Mouse (Mus musculus): ENCODE data around the gene Dctn2. TPM values are rescaled to one million over a fixed set of nuclear protein-coding genes. Genes with fewer than 3 reads are reported as not detected.

Dctn2 gene
- polyA plus RNA-seq, 1 experiment from 2014 or later = 198 TPM

DNA sequence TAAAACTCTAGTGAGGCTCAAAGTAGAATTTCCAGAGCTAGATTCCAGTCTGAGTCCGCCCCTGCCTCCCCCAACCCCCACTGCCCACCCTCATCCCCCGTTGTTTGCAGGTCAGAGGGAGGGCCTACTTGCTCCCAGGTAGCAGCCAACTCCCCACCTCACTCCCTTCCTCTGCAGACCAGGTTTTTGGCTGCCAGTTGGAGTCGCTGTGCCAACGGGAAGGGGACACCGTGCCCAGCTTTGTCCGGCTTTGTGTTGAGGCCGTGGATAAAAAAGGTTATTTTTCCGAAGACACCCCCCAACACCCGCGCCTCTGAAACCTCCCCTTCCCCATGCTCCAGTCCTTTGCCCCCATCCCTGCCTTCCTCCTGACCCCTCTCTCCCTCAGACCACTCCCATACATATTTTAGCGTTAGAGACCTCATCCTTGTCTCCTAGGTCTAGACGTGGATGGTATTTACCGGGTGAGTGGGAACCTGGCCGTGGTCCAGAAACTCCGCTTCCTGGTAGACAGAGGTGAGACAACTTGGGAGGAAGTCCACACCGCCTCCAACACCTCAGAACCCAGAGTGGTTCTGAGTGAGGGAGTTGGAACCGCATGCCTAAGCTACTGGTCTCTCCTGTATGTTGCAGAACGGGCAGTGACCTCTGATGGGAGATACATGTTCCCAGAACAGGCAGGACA, 61.4 kb downstream of the Dctn2 start:
- Histone ChIP-seq H3K36me3 (ENCODE audit: insufficient read depth, low read length) (no peaks in the 10 kb centered on the region), H3K27ac (ENCODE audit: low read length) (no peak overlapping the region), H3K9me3 (ENCODE audit: low read length) (no peaks in the 10 kb centered on the region), H3K4me3 (ENCODE audit: low read depth, low read length) (no peak overlapping the region), H3K27me3 (replicated peaks; ENCODE audit: insufficient read depth, low read length) (peaks cover 56% of the 10 kb centered on the region), H3K4me2 (replicated peaks; ENCODE audit: low read depth, low read length) (no peak overlapping the region), H3K9ac (replicated peaks; ENCODE audit: low read depth) (no peak overlapping the region), H3K4me1 (ENCODE audit: insufficient read depth, low read depth, low read length) (peaks cover 8% of the 10 kb centered on the region)
- 43% methylated on average over 18 of the region's 18 CpGs for WGBS
- no peak for ATAC-seq
- no peak for TF ChIP-seq CTCF (IDR thresholded peaks at IDR 0.05)
- TF ChIP-seq EP300 (IDR thresholded peaks at IDR 0.05) = no peak
- DNase-seq (ENCODE audit: low spot score) = no peak

DNA sequence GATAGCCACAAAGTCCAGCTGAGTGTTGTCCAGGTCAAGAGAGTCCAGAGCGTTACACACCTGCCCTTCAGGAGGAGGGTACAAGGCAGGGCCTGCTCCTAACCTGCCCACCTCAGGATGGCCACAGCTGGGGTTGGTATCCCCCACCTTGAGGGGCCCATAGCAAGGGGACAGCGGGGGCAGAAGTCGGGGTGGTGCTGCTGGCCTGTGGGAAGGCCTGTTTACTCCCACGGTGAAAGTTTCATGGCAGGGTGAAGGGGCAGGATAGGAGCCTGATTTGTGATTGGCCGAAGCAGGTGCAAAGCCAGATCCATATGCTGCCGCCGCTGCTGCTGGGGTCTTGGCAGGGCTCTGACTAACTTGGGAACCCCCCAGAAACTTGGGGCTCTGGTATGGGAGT, 64.0 kb downstream of the Dctn2 start:
- ATAC-seq (no peak), DNase-seq (ENCODE audit: low spot score) (no peak)
- Histone ChIP-seq H3K9me3 (ENCODE audit: low read length) (no peaks in the 10 kb centered on the region), H3K4me2 (replicated peaks; ENCODE audit: low read depth, low read length) (no peak overlapping the region), H3K36me3 (ENCODE audit: insufficient read depth, low read length) (no peaks in the 10 kb centered on the region), H3K27ac (ENCODE audit: low read length) (no peak overlapping the region), H3K4me3 (ENCODE audit: low read depth, low read length) (no peak overlapping the region), H3K4me1 (ENCODE audit: insufficient read depth, low read depth, low read length) (peaks cover 8% of the 10 kb centered on the region), H3K9ac (replicated peaks; ENCODE audit: low read depth) (no peak overlapping the region), H3K27me3 (replicated peaks; ENCODE audit: insufficient read depth, low read length) (peaks cover 38% of the 10 kb centered on the region)
- 67% methylated on average over 7 of the region's 7 CpGs for WGBS
- TF ChIP-seq EP300 (IDR thresholded peaks at IDR 0.05) (no peak), CTCF (IDR thresholded peaks at IDR 0.05) (no peak)

Other genes with a start within 250 kb of the Dctn2 start
- gene Tsfm, start 235.5 kb upstream of the Dctn2 start, polyA plus RNA-seq (2015; fragmentation: Nextera tagmentation; extraction: Ambion mirVana) = 39.1 and 42.3 TPM in 2 replicates
- 12.9 and 13.6 TPM in 2 replicates for gene Mettl1, start 225.0 kb upstream of the Dctn2 start, polyA plus RNA-seq (2015; fragmentation: Nextera tagmentation; extraction: Ambion mirVana)
- 0.27 and 0.30 TPM in 2 replicates for gene Eef1akmt3, start 224.9 kb upstream of the Dctn2 start, polyA plus RNA-seq (2015; fragmentation: Nextera tagmentation; extraction: Ambion mirVana)
- gene Cyp27b1, start 218.1 kb upstream of the Dctn2 start, polyA plus RNA-seq (2015; fragmentation: Nextera tagmentation; extraction: Ambion mirVana) = 0.13 TPM in 1 of 2 replicates, not detected in the other
- 0.63 and 0.86 TPM in 2 replicates for gene March9, start 206.2 kb upstream of the Dctn2 start, polyA plus RNA-seq (2015; fragmentation: Nextera tagmentation; extraction: Ambion mirVana)
- gene Cdk4, start 202.8 kb upstream of the Dctn2 start, polyA plus RNA-seq (2015; fragmentation: Nextera tagmentation; extraction: Ambion mirVana) = 358 and 362 TPM in 2 replicates
- gene Tspan31, start 196.1 kb upstream of the Dctn2 start, polyA plus RNA-seq (2015; fragmentation: Nextera tagmentation; extraction: Ambion mirVana) = 99.5 and 110 TPM in 2 replicates
- gene Agap2, start 191.1 kb upstream of the Dctn2 start, polyA plus RNA-seq (2015; fragmentation: Nextera tagmentation; extraction: Ambion mirVana) = 0.04 and 0.32 TPM in 2 replicates
- gene Os9, start 145.2 kb upstream of the Dctn2 start, polyA plus RNA-seq (2015; fragmentation: Nextera tagmentation; extraction: Ambion mirVana) = 112 and 113 TPM in 2 replicates
- gene B4galnt1, start 101.1 kb upstream of the Dctn2 start, polyA plus RNA-seq (2015; fragmentation: Nextera tagmentation; extraction: Ambion mirVana) = 9.1 and 9.6 TPM in 2 replicates
- gene Slc26a10, start 85.7 kb upstream of the Dctn2 start, polyA plus RNA-seq (2015; fragmentation: Nextera tagmentation; extraction: Ambion mirVana) = 1.0 and 1.1 TPM in 2 replicates
- 27.9 and 37.1 TPM in 2 replicates for gene Arhgef25, start 76.3 kb upstream of the Dctn2 start, polyA plus RNA-seq (2015; fragmentation: Nextera tagmentation; extraction: Ambion mirVana)
- gene Dtx3, start 70.6 kb upstream of the Dctn2 start, polyA plus RNA-seq (2015; fragmentation: Nextera tagmentation; extraction: Ambion mirVana) = 47.5 and 47.8 TPM in 2 replicates
- 31.0 and 35.1 TPM in 2 replicates for gene Pip4k2c, start 54.8 kb upstream of the Dctn2 start, polyA plus RNA-seq (2015; fragmentation: Nextera tagmentation; extraction: Ambion mirVana)
- 0.12 and 0.25 TPM in 2 replicates for gene Kif5a, start 3.0 kb upstream of the Dctn2 start, polyA plus RNA-seq (2015; fragmentation: Nextera tagmentation; extraction: Ambion mirVana)
- gene Mbd6, start 22.6 kb downstream of the Dctn2 start, polyA plus RNA-seq (2015; fragmentation: Nextera tagmentation; extraction: Ambion mirVana) = 13.5 and 14.2 TPM in 2 replicates
- gene Mars, start 45.4 kb downstream of the Dctn2 start, polyA plus RNA-seq (2015; fragmentation: Nextera tagmentation; extraction: Ambion mirVana) = 61.1 and 63.1 TPM in 2 replicates
- 8.5 TPM in 2 replicates for gene Arhgap9, start 55.6 kb downstream of the Dctn2 start, polyA plus RNA-seq (2015; fragmentation: Nextera tagmentation; extraction: Ambion mirVana)
- gene Gli1, start 75.6 kb downstream of the Dctn2 start, polyA plus RNA-seq (2015; fragmentation: Nextera tagmentation; extraction: Ambion mirVana) = 4.2 and 5.2 TPM in 2 replicates
- gene Inhbe, start 88.0 kb downstream of the Dctn2 start, polyA plus RNA-seq (2015; fragmentation: Nextera tagmentation; extraction: Ambion mirVana) = not detected in 2 replicates
- not detected in 2 replicates for gene Inhbc, start 104.1 kb downstream of the Dctn2 start, polyA plus RNA-seq (2015; fragmentation: Nextera tagmentation; extraction: Ambion mirVana)
- 21.1 and 23.9 TPM in 2 replicates for gene R3hdm2, start 114.0 kb downstream of the Dctn2 start, polyA plus RNA-seq (2015; fragmentation: Nextera tagmentation; extraction: Ambion mirVana)
- gene Stac3, start 235.3 kb downstream of the Dctn2 start, polyA plus RNA-seq (2015; fragmentation: Nextera tagmentation; extraction: Ambion mirVana) = 0.23 and 0.53 TPM in 2 replicates
- gene Ndufa4l2, start 248.6 kb downstream of the Dctn2 start, polyA plus RNA-seq (2015; fragmentation: Nextera tagmentation; extraction: Ambion mirVana) = 132 and 149 TPM in 2 replicates

All from lung, postnatal 0 days (tissue).